Mouse (Mus musculus) adrenal gland, postnatal 36 days (tissue): ENCODE results near the gene Aip. TPM values are rescaled to one million over a fixed set of nuclear protein-coding genes. Genes with fewer than 3 reads are reported as not detected.

Experiments
- total RNA-seq, 2 experiments: library from RNA; stranded (reverse); gene quantifications; 2 replicates each; pipeline ENCODE4 v1.2.3; 2021

The Aip gene
- total RNA-seq, 2 experiments from 2014 or later: 104 to 124 TPM

Other genes with a start within 250 kb of the Aip start
- 10 to 100 TPM; 57.7 to 65.9 TPM for gene Tcirg1, start 218.7 kb downstream of the Aip start, total RNA-seq
- 100 to 1,000 TPM; 331 to 356 TPM for gene Ndufs8, start 213.1 kb downstream of the Aip start, total RNA-seq
- gene Aldh3b1, start 196.1 kb downstream of the Aip start, total RNA-seq: 100 to 1,000 TPM in 1 of 2 experiments, 10 to 100 TPM in 1; 30.1 to 194 TPM
- 10 to 100 TPM; 49.1 to 62.5 TPM for gene Unc93b1, start 190.7 kb downstream of the Aip start, total RNA-seq
- gene Aldh3b3, start 167.2 kb downstream of the Aip start, total RNA-seq: 1 to 10 TPM in 1 of 2 experiments, under 1 TPM in 1; 0.20 to 1.1 TPM
- 10 to 100 TPM in 1 of 2 experiments, 1 to 10 TPM in 1; 4.6 to 13.8 TPM for gene Aldh3b2, start 153.5 kb downstream of the Aip start, total RNA-seq
- 10 to 100 TPM; 18.2 to 20.1 TPM for gene Acy3, start 139.3 kb downstream of the Aip start, total RNA-seq
- gene Tbx10, start 133.1 kb downstream of the Aip start, total RNA-seq: not detected
- 10 to 100 TPM; 20.4 to 30.8 TPM for gene Nudt8, start 125.3 kb downstream of the Aip start, total RNA-seq
- gene Gm49405, start 125.2 kb downstream of the Aip start, total RNA-seq: under 1 TPM; 0.72 to 0.96 TPM
- gene Doc2g, start 122.5 kb downstream of the Aip start, total RNA-seq: 1 to 10 TPM; 1.1 to 1.9 TPM
- gene Ndufv1, start 113.1 kb downstream of the Aip start, total RNA-seq: 100 to 1,000 TPM; 355 to 381 TPM
- gene Gstp1, start 87.9 kb downstream of the Aip start, total RNA-seq: 100 to 1,000 TPM; 354 to 397 TPM
- gene Gstp2, start 79.8 kb downstream of the Aip start, total RNA-seq: 10 to 100 TPM; 56.1 to 59.7 TPM
- under 1 TPM; 0.63 to 0.99 TPM for gene Gstp3, start 66.3 kb downstream of the Aip start, total RNA-seq
- not detected for gene Cabp2, start 44.3 kb downstream of the Aip start, total RNA-seq
- gene Cdk2ap2, start 28.7 kb downstream of the Aip start, total RNA-seq: 100 to 1,000 TPM; 109 to 132 TPM
- 100 to 1,000 TPM in 1 of 2 experiments, 10 to 100 TPM in 1; 59.7 to 158 TPM for gene Pitpnm1, start 25.9 kb downstream of the Aip start, total RNA-seq
- under 1 TPM in 1 of 2 experiments, not detected in 1; 0.10 TPM for gene Gpr152, start 13.9 kb upstream of the Aip start, total RNA-seq
- under 1 TPM; 0.30 to 0.40 TPM for gene Cabp4, start 18.2 kb upstream of the Aip start, total RNA-seq
- 100 to 1,000 TPM; 171 to 195 TPM for gene Coro1b, start 22.8 kb upstream of the Aip start, total RNA-seq
- 1 to 10 TPM; 1.4 to 3.1 TPM for gene Ptprcap, start 27.7 kb upstream of the Aip start, total RNA-seq
- gene Rps6kb2, start 37.5 kb upstream of the Aip start, total RNA-seq: 10 to 100 TPM; 27.6 to 37.5 TPM
- 1 to 10 TPM; 2.0 to 2.8 TPM for gene Carns1, start 49.6 kb upstream of the Aip start, total RNA-seq
- gene Tbc1d10c, start 65.4 kb upstream of the Aip start, total RNA-seq: 1 to 10 TPM in 1 of 2 experiments, under 1 TPM in 1; 0.70 to 1.0 TPM
- gene Ppp1ca, start 66.2 kb upstream of the Aip start, total RNA-seq: 100 to 1,000 TPM; 403 to 410 TPM
- 1 to 10 TPM; 7.6 TPM for gene Rad9a, start 75.8 kb upstream of the Aip start, total RNA-seq
- gene Clcf1, start 88.4 kb upstream of the Aip start, total RNA-seq: 10 to 100 TPM in 1 of 2 experiments, 1 to 10 TPM in 1; 6.3 to 17.4 TPM
- gene AC109138.7, start 88.5 kb upstream of the Aip start, total RNA-seq: not detected
- gene Pold4, start 106.0 kb upstream of the Aip start, total RNA-seq: 10 to 100 TPM; 50.2 to 54.4 TPM
- gene Ssh3, start 143.3 kb upstream of the Aip start, total RNA-seq: 10 to 100 TPM; 28.1 to 30.1 TPM
- gene Ankrd13d, start 157.3 kb upstream of the Aip start, total RNA-seq: 1 to 10 TPM; 2.4 to 2.8 TPM
- gene Grk2, start 180.4 kb upstream of the Aip start, total RNA-seq: 10 to 100 TPM; 48.1 to 53.1 TPM